Mouse (Mus musculus) heart, embryonic 14.5 days (tissue): ENCODE results near the gene Col18a1. TPM values are rescaled to one million over a fixed set of nuclear protein-coding genes. Genes with fewer than 3 reads are reported as not detected.
A peak's percentile ranks its signal among the peaks of the same experiment; 100 is the strongest.

Source experiments
- ATAC-seq: fragments of 200-750 bp; cut with Nextera tagmentation; 2 replicates; pipeline ENCODE4 v1.8.0; 2017; ENCODE audit warnings: low read depth, moderate TSS enrichment; ENCODE audit not compliant: insufficient number of reproducible peaks, insufficient read depth, low FRiP score
- H3K27ac ChIP-seq, 2 experiments: fragments of 200-500 bp in 1 of 2; fragments of 300-500 bp in 1 of 2; sonication (generic) in 1 of 2; replicated peaks in 1 of 2; 2 replicates each; pipeline ENCODE4 v1.5.1; 2012 to 2014; ENCODE audit warnings: low read depth in 2 of 2, low read length in 2 of 2, control low read depth in 1 of 2, mild to moderate bottlenecking in 1 of 2, mixed read lengths in 1 of 2; ENCODE audit not compliant: control insufficient read depth in 1 of 2, insufficient read depth in 1 of 2
- H3K27me3 ChIP-seq: fragments of 300-500 bp; sonication (generic); 2 replicates; pipeline ENCODE4 v1.6.1; 2014; ENCODE audit warnings: mild to moderate bottlenecking, low read length, control low read depth; ENCODE audit not compliant: control insufficient read depth, insufficient read depth
- H3K36me3 ChIP-seq: fragments of 300-500 bp; sonication (generic); 2 replicates; pipeline ENCODE4 v1.6.1; 2014; ENCODE audit warnings: mild to moderate bottlenecking, control low read depth, low read length, mixed read lengths; ENCODE audit not compliant: control insufficient read depth, insufficient read depth
- H3K4me1 ChIP-seq, 2 experiments: fragments of 200-500 bp in 1 of 2; fragments of 300-500 bp in 1 of 2; sonication (generic) in 1 of 2; 2 replicates each; pipeline ENCODE4 v1.6.1; 2012 to 2014; ENCODE audit warnings: low read length in 2 of 2, control low read depth in 1 of 2, mixed read lengths in 1 of 2; ENCODE audit not compliant: control insufficient read depth in 2 of 2, insufficient read depth in 2 of 2
- H3K4me2 ChIP-seq: fragments of 300-500 bp; sonication (generic); 2 replicates; pipeline ENCODE4 v1.6.1; 2014; ENCODE audit warnings: mild to moderate bottlenecking, low read length
- H3K4me3 ChIP-seq, 2 experiments: fragments of 200-500 bp in 1 of 2; fragments of 300-500 bp in 1 of 2; sonication (generic) in 1 of 2; 2 replicates each; pipeline ENCODE4 v1.5.1; 2012 to 2014; ENCODE audit warnings: low read length in 2 of 2, mild to moderate bottlenecking in 2 of 2, control low read depth in 1 of 2, low read depth in 1 of 2, moderate library complexity in 1 of 2; ENCODE audit not compliant: control insufficient read depth in 1 of 2, insufficient read depth in 1 of 2
- H3K9ac ChIP-seq: fragments of 300-500 bp; sonication (generic); 2 replicates; pipeline ENCODE4 v1.6.1; 2014; ENCODE audit warnings: mild to moderate bottlenecking, low read length
- H3K9me3 ChIP-seq: fragments of 300-500 bp; sonication (generic); 2 replicates; pipeline ENCODE4 v1.6.1; 2016; ENCODE audit warnings: low read length, control low read depth; ENCODE audit not compliant: control insufficient read depth
- WGBS: fragments of 180-500 bp; shearing (Covaris S2); extraction: QIAGEN DNeasy Blood & Tissue Kit; methylation state at CpG from one replicate; pipeline ENCODE4 v1.1.7; 2014; 5-methylcytosine and 5-hydroxymethylcytosine counted together
- polyA plus RNA-seq: library from polyadenylated mRNA; unstranded; fragments of >200 nt; fragmentation: Nextera tagmentation; extraction: Ambion mirVana; gene quantifications from 2 replicates; pipeline ENCODE4 v1.2.1, GENCODE M21; 2014

Col18a1 gene
- polyA plus RNA-seq = 93.5 and 102 TPM in 2 replicates

DNA sequence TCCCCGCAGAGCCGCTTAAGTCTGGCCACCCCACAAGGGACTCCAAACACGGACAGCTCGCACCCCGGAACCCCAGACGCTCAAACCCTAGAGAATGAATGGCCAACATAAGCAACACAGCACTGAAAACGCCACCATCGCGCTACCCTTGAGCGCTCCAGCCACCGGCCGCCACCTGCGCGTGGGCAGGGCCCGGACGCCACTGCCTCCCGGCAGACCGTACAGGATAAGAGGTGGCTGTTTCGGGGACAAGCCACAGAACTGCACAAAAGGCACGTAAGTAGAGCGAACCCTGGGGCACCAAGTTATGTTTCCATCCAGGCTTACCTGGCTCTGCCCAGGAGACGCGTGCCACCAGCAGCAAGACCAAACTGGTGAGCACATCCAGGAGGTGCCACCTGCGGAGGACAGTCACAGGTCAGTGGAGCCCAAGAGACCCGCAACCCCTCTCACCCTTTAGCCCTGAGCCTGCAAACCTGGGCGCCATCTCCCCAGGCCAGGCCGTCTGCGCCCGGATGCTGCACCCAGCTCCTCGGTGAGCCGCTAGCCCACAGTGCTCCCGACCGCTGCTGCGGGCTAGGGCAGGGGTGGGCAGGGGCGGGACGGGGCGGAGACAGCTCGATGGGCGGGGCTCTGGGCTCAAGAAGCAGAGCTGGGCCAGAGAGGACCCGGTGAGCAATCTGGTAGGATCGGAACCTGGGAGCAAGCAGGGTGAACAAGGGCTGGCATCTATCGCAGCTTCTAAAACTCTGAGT lies at the start of gene Col18a1:
Gene Col18a1 (minus strand): TSS at position 586 of the 755 bp plus-strand sequence.
- H3K4me1 ChIP-seq = peaks cover 10 to 31% of the 10 kb centered on the region in 2 experiments; a peak in 3 of 4 replicates
- peak within 1 kb of the TSS; percentile 41 to 50 for H3K27ac ChIP-seq
- peak within 1 kb of the TSS; percentile 78 for H3K9ac ChIP-seq
- under 1% methylated on average over 42 of the region's 42 CpGs for WGBS
- H3K4me3 ChIP-seq = peak within 1 kb of the TSS; percentile 61 to 64
- peak within 1 kb of the TSS; percentile 91 for H3K4me2 ChIP-seq
- no peaks in the 10 kb centered on the region for H3K36me3 ChIP-seq
- H3K27me3 ChIP-seq = no peaks in the 10 kb centered on the region
- peak; percentile 70 for ATAC-seq
- no peaks in the 10 kb centered on the region for H3K9me3 ChIP-seq

DNA sequence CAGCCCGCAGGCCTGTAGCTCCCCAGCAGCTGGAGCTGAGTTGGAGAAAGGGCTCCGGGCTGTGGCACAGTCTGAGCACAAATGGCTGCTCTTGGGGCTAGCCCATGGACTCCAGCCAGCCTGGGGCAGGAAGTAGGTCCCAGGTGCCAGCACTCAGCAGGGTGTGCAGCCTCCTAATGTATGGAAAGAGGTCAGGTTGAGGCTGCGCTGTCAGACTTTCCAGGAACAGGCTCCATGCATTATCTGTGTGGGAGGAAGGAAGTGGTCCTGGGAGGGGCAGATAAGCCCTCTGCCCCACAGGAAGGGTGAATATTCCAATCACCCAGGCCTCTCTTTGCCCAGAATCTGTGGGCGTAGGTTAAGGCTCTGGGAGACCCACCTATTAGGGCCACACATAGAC lies 49.3 kb upstream of the Col18a1 start:
- H3K27ac ChIP-seq = peak overlapping the region; percentile 59 to 61
- no peak overlapping the region for H3K9ac ChIP-seq
- ATAC-seq = peak; percentile 57; the same call in 1 of the 2 replicates
- no peak overlapping the region for H3K4me2 ChIP-seq
- no peak overlapping the region for H3K4me3 ChIP-seq
- no peaks in the 10 kb centered on the region for H3K27me3 ChIP-seq
- H3K9me3 ChIP-seq = no peaks in the 10 kb centered on the region
- no peaks in the 10 kb centered on the region for H3K36me3 ChIP-seq
- H3K4me1 ChIP-seq = peaks cover 38 to 42% of the 10 kb centered on the region in 2 experiments
- 45% methylated on average over 4 of the region's 4 CpGs for WGBS

DNA sequence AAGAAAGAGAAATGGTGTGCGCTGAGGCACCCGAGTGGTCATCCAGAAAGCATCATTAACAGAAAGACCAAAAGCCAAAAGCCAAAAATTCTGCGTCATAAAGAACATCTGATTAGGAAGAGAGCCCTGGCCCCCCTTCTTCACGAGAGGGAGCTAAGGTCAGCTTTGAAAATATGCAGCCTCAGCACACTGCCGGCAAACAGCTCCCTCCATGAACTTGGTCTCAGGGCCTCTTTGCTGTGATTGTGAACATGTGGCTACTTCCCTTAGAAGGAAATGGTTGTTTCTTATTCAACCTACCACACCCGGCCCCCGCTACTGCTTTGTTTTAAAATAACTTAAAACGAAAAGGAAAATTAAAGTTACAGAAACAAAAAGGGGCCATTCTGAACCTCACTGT lies 48.2 kb upstream of the Col18a1 start:
- Histone ChIP-seq H3K36me3 (no peaks in the 10 kb centered on the region), H3K27ac (peak overlapping the region in 1 of 2 experiments; percentile 59; a peak in 2 of 4 replicates), H3K9me3 (no peaks in the 10 kb centered on the region), H3K4me2 (no peak overlapping the region), H3K4me3 (no peak overlapping the region), H3K4me1 (peaks cover 38 to 42% of the 10 kb centered on the region in 2 experiments), H3K27me3 (no peaks in the 10 kb centered on the region), H3K9ac (no peak overlapping the region)
- no peak for ATAC-seq
- WGBS = 47% methylated on average over 8 of the region's 8 CpGs

- Histone ChIP-seq H3K36me3 (no peaks in the 10 kb centered on the region), H3K4me3 (no peak overlapping the region), H3K4me2 (no peak overlapping the region), H3K27me3 (no peaks in the 10 kb centered on the region), H3K27ac (no peak overlapping the region), H3K4me1 (peaks cover 42 to 49% of the 10 kb centered on the region in 2 experiments), H3K9ac (no peak overlapping the region), H3K9me3 (no peaks in the 10 kb centered on the region)
- 77% methylated on average over 5 of the region's 5 CpGs for WGBS
- ATAC-seq = no peak
These were observed 47.1 kb upstream of the Col18a1 start for GRCm38 (mm10) chr10:77213483-77213882.

GRCm38 (mm10) chr10:77212354-77213120 lies 46.2 kb upstream of the Col18a1 start:
- Histone ChIP-seq H3K4me2 (no peak overlapping the region), H3K27ac (no peak overlapping the region; a peak in 1 of 4 replicates), H3K4me3 (no peak overlapping the region), H3K9me3 (no peaks in the 10 kb centered on the region), H3K4me1 (peaks cover 40 to 48% of the 10 kb centered on the region in 2 experiments), H3K9ac (no peak overlapping the region), H3K36me3 (no peaks in the 10 kb centered on the region), H3K27me3 (no peaks in the 10 kb centered on the region)
- ATAC-seq = no peak
- 67% methylated on average over 6 of the region's 6 CpGs for WGBS

DNA sequence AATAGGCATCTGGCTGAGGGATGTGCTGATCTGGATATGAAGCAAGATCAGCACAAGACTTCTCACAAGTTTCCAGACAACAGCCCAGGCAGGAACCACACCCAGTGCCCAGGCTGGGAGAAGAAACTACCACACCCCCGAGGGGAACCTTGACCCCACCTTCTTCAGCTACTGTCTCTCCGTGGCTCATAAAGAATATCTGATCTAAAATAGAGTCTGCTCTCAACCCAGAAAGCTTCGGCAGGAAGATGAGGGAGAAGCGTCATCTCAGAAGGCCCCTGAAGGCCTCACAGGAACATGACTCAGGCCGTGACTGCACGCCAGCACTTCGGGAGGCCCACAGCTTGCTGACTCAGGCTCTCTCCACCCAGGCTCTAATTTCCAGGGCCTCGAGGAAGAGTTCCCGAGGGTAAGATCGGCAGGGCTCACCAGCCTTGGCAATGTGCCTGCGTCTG lies 44.8 kb upstream of the Col18a1 start:
- Histone ChIP-seq H3K27me3 (no peaks in the 10 kb centered on the region), H3K27ac (peak overlapping the region; percentile 17 to 64), H3K4me2 (no peak overlapping the region), H3K36me3 (no peaks in the 10 kb centered on the region), H3K9ac (no peak overlapping the region), H3K9me3 (no peaks in the 10 kb centered on the region), H3K4me1 (peaks cover 40 to 51% of the 10 kb centered on the region in 2 experiments), H3K4me3 (no peak overlapping the region)
- WGBS = 36% methylated on average over 11 of the region's 11 CpGs
- ATAC-seq = no peak

- WGBS = 94% methylated on average over 3 of the region's 3 CpGs
- Histone ChIP-seq H3K4me3 (no peak overlapping the region), H3K4me2 (no peak overlapping the region), H3K27ac (peak overlapping the region; percentile 17 to 64), H3K36me3 (no peaks in the 10 kb centered on the region), H3K9me3 (no peaks in the 10 kb centered on the region), H3K27me3 (no peaks in the 10 kb centered on the region), H3K9ac (no peak overlapping the region), H3K4me1 (peaks cover 35 to 47% of the 10 kb centered on the region in 2 experiments)
- ATAC-seq = no peak
These were observed 44.3 kb upstream of the Col18a1 start for GRCm38 (mm10) chr10:77210666-77211065.
